Mouse (Mus musculus) forebrain, embryonic 14.5 days (tissue): ENCODE results near the gene Akap13. TPM values are rescaled to one million over a fixed set of nuclear protein-coding genes. Genes with fewer than 3 reads are reported as not detected.

ENCODE experiments used
- ATAC-seq: fragments of 200-750 bp; cut with Nextera tagmentation; 2 replicates; pipeline ENCODE4 v1.8.0; 2017; ENCODE audit warnings: mild to moderate bottlenecking, moderate library complexity
- DNase-seq: peaks from one replicate; pipeline ENCODE4 v3.0.0-alpha.2; 2015; ENCODE audit warnings: low spot score
- H3K27ac ChIP-seq: fragments of 300-500 bp; sonication (generic); 2 replicates; pipeline ENCODE4 v1.5.1; 2014; ENCODE audit warnings: low read depth, mild to moderate bottlenecking, control low read depth, low read length, moderate library complexity
- H3K27me3 ChIP-seq: fragments of 300-500 bp; sonication (generic); replicated peaks from 2 replicates; pipeline ENCODE4 v1.6.1; 2014; ENCODE audit warnings: low read length, control low read depth, mixed read lengths; ENCODE audit not compliant: control insufficient read depth, insufficient read depth
- H3K36me3 ChIP-seq: fragments of 300-500 bp; sonication (generic); 2 replicates; pipeline ENCODE4 v1.6.1; 2014; ENCODE audit warnings: low read length, control low read depth; ENCODE audit not compliant: control insufficient read depth, insufficient read depth
- H3K4me1 ChIP-seq: fragments of 300-500 bp; sonication (generic); 2 replicates; pipeline ENCODE4 v1.6.1; 2014; ENCODE audit warnings: antibody characterized with exemption, low read length, control low read depth; ENCODE audit not compliant: control insufficient read depth, insufficient read depth
- H3K4me2 ChIP-seq: fragments of 300-500 bp; sonication (generic); 2 replicates; pipeline ENCODE4 v1.6.1; 2014; ENCODE audit warnings: mild to moderate bottlenecking, control low read depth, low read length
- H3K4me3 ChIP-seq: fragments of 300-500 bp; sonication (generic); 2 replicates; pipeline ENCODE4 v1.5.1; 2014; ENCODE audit warnings: low read depth, low read length, control low read depth
- H3K9ac ChIP-seq: fragments of 300-500 bp; sonication (generic); 2 replicates; pipeline ENCODE4 v1.6.1; 2014; ENCODE audit warnings: mild to moderate bottlenecking, low read length, control low read depth, moderate library complexity
- H3K9me3 ChIP-seq: fragments of 300-500 bp; sonication (generic); replicated peaks from 2 replicates; pipeline ENCODE4 v1.6.1; 2016; ENCODE audit warnings: low read length, control low read depth, mixed read lengths; ENCODE audit not compliant: control insufficient read depth
- WGBS: fragments of 180-500 bp; shearing (Covaris S2); extraction: QIAGEN DNeasy Blood & Tissue Kit; methylation state at CpG from one replicate; pipeline ENCODE4 v1.1.7; 2014; 5-methylcytosine and 5-hydroxymethylcytosine counted together
- polyA plus RNA-seq: library from polyadenylated mRNA; unstranded; fragments of >200 nt; fragmentation: Nextera tagmentation; extraction: Ambion mirVana; gene quantifications from 2 replicates; pipeline ENCODE4 v1.2.1, GENCODE M21; 2014

Gene Akap13
- polyA plus RNA-seq, 1 experiment from 2014 or later, result 9.8 TPM

DNA sequence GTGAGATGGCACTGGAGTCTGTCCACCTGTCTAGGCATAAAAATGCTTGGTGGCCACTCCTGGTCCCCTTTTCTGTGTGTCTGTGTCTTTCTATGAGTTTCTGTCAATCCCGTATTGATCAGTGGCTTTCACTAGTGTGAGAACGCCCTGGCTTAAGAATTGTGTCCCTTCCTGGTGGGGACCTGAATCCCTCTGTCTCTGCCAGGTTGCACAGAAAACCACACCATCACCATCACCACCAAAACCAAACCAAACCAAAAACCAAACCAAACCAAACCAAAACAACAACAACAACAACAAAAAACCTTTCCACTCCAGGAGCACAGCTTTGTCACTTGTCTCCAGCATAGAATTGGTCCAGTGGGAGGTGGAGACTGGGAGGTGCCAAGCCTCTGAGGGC is 337.8 kb downstream of the Akap13 start:
- no peak for ATAC-seq
- Histone ChIP-seq H3K4me3 (no peak overlapping the region), H3K36me3 (no peaks in the 10 kb centered on the region)

DNA sequence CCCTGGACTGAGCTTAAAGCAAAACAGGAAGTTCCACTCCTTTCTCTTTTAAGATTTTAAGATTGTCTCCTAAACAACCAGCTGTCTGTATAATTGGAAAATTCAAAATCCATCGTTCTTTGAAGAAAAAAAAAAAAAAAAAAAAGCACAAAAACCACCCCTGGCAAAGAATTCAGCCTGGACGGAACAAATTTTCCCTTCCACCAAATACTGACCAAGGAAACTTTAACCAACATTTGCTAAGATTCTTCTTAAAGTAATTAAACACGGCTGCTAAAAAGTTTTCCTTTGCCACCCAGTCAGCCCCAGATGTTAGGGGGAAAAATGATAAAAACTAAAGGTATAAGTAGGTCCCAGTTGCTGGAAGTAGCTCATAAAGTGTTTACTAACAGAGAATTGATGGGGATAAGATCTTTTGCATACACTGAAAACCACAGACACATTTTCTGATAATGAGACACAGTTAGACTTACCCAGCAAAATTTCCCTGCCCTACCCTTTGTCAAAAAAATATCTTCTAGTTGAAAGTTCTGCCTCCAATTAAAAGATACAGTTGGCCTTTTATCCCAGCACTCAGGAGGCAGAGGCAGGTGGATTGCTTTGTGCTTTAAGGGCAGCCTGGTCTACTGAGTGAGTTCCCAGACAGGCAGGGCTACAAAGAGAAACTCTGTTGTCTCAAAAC is 338.5 kb downstream of the Akap13 start:
- ATAC-seq (no peak), DNase-seq (no peak)
- H3K9me3 ChIP-seq, result no peaks in the 10 kb centered on the region
- H3K4me3 ChIP-seq, result no peak overlapping the region
- no peak overlapping the region for H3K27ac ChIP-seq
- WGBS, result 73% methylated on average over 3 of the region's 3 CpGs
- H3K36me3 ChIP-seq, result no peaks in the 10 kb centered on the region
- H3K27me3 ChIP-seq, result no peaks in the 10 kb centered on the region
- no peak overlapping the region for H3K4me2 ChIP-seq
- no peaks in the 10 kb centered on the region for H3K4me1 ChIP-seq
- H3K9ac ChIP-seq, result no peak overlapping the region

More for the DNA sequence above, 337.8 kb downstream of the Akap13 start:
- H3K27me3 ChIP-seq, result no peaks in the 10 kb centered on the region
- no peak overlapping the region for H3K9ac ChIP-seq
- 60% methylated on average over 2 of the region's 2 CpGs for WGBS
- H3K27ac ChIP-seq, result no peak overlapping the region
- no peak overlapping the region for H3K4me2 ChIP-seq
- H3K4me1 ChIP-seq, result no peaks in the 10 kb centered on the region
- no peaks in the 10 kb centered on the region for H3K9me3 ChIP-seq
- DNase-seq, result no peak

DNA sequence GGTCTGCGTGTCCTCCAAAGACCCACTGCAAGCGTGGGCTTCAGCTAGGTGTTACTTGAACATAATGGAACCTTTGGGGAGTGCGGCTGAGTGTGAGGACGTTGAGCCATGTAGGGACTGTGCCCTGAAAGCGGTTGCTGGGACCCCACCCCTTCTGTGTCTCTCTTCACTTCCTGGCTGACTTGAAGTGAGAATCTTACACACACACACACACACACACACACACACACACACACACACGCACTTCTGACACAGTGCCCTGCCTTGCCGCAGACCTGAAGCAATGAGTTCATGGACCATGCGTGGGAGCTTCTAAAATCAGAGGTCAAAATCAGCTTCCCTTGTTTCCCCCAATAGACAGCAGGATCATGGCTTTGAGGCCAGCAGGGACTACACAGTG is 339.8 kb downstream of the Akap13 start:
- no peak overlapping the region for H3K4me2 ChIP-seq
- no peak overlapping the region for H3K9ac ChIP-seq
- no peak overlapping the region for H3K27ac ChIP-seq
- ATAC-seq, result no peak
- no peaks in the 10 kb centered on the region for H3K4me1 ChIP-seq
- no peaks in the 10 kb centered on the region for H3K36me3 ChIP-seq
- no peaks in the 10 kb centered on the region for H3K9me3 ChIP-seq
- no peak for DNase-seq
- no peaks in the 10 kb centered on the region for H3K27me3 ChIP-seq
- no peak overlapping the region for H3K4me3 ChIP-seq
- WGBS, result 92% methylated on average over 8 of the region's 8 CpGs

DNA sequence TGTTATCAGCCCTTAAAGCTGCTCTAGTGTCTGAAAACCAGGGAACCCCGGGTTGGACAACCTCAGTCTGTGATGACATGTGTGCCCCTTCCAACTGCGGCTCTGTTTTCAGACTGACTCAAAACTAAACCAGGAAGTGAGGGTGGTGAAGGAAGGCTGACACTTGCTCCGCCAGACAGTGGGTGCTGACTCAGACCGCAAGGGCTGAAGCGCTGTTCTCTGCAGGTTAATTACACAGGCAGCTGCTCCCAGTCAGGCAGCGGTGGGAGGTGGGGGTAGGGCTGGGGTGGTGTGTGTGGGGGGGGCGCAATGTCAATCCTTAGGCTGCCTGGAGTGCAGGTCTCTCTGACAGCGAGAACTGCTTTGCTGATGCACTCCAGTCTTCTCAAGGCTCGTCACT is 341.1 kb downstream of the Akap13 start:
- 41% methylated on average over 9 of the region's 9 CpGs for WGBS
- Histone ChIP-seq H3K36me3 (no peaks in the 10 kb centered on the region), H3K27me3 (no peaks in the 10 kb centered on the region), H3K4me2 (no peak overlapping the region), H3K4me1 (no peaks in the 10 kb centered on the region), H3K9me3 (no peaks in the 10 kb centered on the region), H3K4me3 (no peak overlapping the region), H3K9ac (no peak overlapping the region), H3K27ac (no peak overlapping the region)
- DNase-seq, result no peak
- ATAC-seq, result no peak

DNA sequence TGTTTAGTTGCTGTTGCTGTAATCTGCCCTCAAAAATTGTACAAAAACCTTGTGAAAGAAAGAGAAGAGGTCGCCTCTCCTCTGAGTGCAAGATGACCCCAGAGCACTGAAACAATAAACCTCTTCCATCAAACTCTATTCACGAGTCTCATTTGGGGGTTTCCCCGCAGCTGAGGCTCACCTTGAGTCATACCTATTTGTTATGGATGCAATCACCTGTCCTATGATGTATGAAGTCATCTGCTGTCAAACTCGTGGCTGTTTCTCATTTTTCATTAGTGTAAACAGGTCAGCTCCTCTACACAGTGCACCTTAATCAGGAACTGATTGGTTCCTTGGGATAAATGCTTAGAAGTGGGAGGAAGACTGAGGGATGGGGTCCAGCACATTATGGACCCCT is 345.2 kb downstream of the Akap13 start:
- H3K9me3 ChIP-seq, result no peaks in the 10 kb centered on the region
- 87% methylated on average over 4 of the region's 4 CpGs for WGBS
- DNase-seq (no peak), ATAC-seq (no peak)
- no peaks in the 10 kb centered on the region for H3K36me3 ChIP-seq
- no peak overlapping the region for H3K4me2 ChIP-seq
- no peak overlapping the region for H3K27ac ChIP-seq
- no peaks in the 10 kb centered on the region for H3K4me1 ChIP-seq
- H3K4me3 ChIP-seq, result no peak overlapping the region
- no peak overlapping the region for H3K9ac ChIP-seq
- no peaks in the 10 kb centered on the region for H3K27me3 ChIP-seq

DNA sequence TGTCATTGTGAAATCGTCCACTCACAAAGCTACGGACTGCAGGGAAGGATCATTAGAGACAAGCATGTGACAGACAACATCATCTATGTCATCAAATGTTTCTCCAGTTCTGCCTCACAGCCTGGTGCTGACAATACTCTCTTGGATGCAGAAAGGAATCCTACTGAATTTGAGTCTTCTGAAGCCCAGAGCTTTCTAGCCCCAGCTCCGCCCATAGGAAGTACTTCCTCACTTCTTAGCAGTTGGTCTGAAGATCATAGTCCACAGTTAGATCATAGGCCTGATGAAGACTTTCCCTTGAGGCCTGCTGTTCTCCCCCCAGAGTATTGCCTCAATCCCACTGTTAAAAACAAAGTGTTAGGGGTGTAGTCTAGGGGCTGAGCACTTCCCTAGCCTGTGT is 345.7 kb downstream of the Akap13 start:
- no peak for DNase-seq
- no peak for ATAC-seq
- Histone ChIP-seq H3K4me3 (no peak overlapping the region), H3K36me3 (no peaks in the 10 kb centered on the region), H3K9ac (no peak overlapping the region), H3K9me3 (no peaks in the 10 kb centered on the region), H3K4me2 (no peak overlapping the region), H3K27ac (no peak overlapping the region), H3K27me3 (no peaks in the 10 kb centered on the region), H3K4me1 (no peaks in the 10 kb centered on the region)
- WGBS, result 94% methylated on average over 3 of the region's 3 CpGs

DNA sequence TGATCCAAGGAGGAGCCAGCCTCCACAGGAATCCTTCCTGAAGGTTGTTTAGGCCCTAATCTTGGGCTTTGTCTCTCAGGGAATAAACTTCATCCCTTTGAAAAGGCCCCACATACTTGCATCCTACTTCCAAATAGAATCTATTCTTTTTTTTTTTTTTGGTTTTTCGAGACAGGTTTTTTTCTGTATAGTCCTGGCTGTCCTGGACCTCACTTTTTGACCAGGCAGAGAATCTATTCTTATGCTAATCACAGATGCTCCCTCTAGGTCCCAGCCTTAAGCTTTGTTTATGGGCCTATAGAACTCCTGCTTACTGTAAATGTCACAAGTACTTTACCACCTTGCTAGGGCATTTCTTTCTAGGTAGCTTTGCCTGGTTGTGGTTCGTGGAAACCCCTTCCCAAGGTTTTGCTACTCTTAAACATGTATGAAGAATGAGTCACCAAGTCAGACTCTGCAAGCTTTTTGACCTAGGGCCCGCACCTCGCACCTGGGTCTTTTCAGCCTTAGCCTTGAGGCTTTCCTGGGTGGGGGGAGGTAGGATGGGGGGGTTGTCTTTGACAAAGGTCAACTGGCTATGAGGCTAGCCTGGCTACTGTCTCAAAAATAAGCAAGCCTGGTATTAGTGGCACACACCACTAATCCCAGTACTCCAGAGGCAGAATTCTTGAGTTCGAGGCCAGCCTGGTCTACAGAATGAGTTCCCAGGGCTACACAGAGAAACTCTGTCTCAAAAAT is 346.5 kb downstream of the Akap13 start:
- H3K36me3 ChIP-seq, result no peaks in the 10 kb centered on the region
- H3K4me3 ChIP-seq, result no peak overlapping the region
- no peaks in the 10 kb centered on the region for H3K27me3 ChIP-seq
- no peak for DNase-seq
- H3K9me3 ChIP-seq, result no peaks in the 10 kb centered on the region
- H3K4me2 ChIP-seq, result no peak overlapping the region
- no peak overlapping the region for H3K27ac ChIP-seq
- no peak for ATAC-seq
- H3K4me1 ChIP-seq, result no peaks in the 10 kb centered on the region; the same call in 1 of the 2 replicates
- no peak overlapping the region for H3K9ac ChIP-seq
- WGBS, result 87% methylated on average over 5 of the region's 5 CpGs

DNA sequence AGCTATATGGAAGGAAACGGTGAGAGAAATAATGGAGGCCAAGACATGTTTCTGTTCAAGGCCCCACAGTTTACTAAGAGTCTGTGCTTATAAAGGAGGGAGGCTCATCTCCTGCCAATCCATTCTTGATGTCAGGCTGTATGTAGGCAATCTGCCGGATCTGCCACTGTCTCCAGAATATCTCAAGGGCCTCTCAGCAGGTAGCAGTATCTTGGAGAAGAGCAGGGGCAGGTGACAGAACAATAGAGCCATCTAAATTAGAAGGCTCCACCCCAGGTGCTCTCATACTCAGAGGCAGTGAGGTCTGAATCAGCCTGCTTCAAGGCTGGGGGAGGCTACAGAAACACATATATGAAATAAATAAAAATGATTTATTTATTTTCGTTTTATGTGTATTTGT is 347.6 kb downstream of the Akap13 start:
- Histone ChIP-seq H3K36me3 (no peaks in the 10 kb centered on the region), H3K4me2 (no peak overlapping the region), H3K9ac (no peak overlapping the region), H3K4me3 (no peak overlapping the region), H3K27me3 (no peaks in the 10 kb centered on the region), H3K4me1 (no peaks in the 10 kb centered on the region; the same call in 1 of the 2 replicates), H3K9me3 (no peaks in the 10 kb centered on the region), H3K27ac (no peak overlapping the region)
- DNase-seq, result no peak
- no peak for ATAC-seq
- WGBS, result 65% methylated on average over 3 of the region's 3 CpGs
